Mouse (Mus musculus) intestine, embryonic 14.5 days (tissue): Measurements from ENCODE around the gene Cytl1. TPM values are rescaled to one million over a fixed set of nuclear protein-coding genes. Genes with fewer than 3 reads are reported as not detected.

Experiments
- ATAC-seq: fragments of 200-750 bp; cut with Nextera tagmentation; replicated peaks from 2 replicates; pipeline ENCODE4 v1.8.0; 2017; ENCODE audit warnings: low read depth, moderate number of reproducible peaks, moderate TSS enrichment, moderate library complexity; ENCODE audit not compliant: low FRiP score, low TSS enrichment
- DNase-seq: peaks from one replicate; pipeline ENCODE4 v3.0.0-alpha.2; 2018; ENCODE audit warnings: low spot score
- H3K27ac ChIP-seq: fragments of 300-500 bp; sonication (generic); 2 replicates; pipeline ENCODE4 v1.5.1; 2014; ENCODE audit warnings: low read depth, mild to moderate bottlenecking, control low read depth
- H3K27me3 ChIP-seq: fragments of 300-500 bp; sonication (generic); replicated peaks from 2 replicates; pipeline ENCODE4 v1.6.1; 2014; ENCODE audit warnings: low read length, control low read depth; ENCODE audit not compliant: control insufficient read depth, insufficient read depth
- H3K36me3 ChIP-seq: fragments of 300-500 bp; sonication (generic); 2 replicates; pipeline ENCODE4 v1.6.1; 2014; ENCODE audit warnings: low read length, control low read depth; ENCODE audit not compliant: control insufficient read depth, insufficient read depth
- H3K4me1 ChIP-seq: fragments of 300-500 bp; sonication (generic); replicated peaks from 2 replicates; pipeline ENCODE4 v1.6.1; 2014; ENCODE audit warnings: low read length, control low read depth, mixed read lengths; ENCODE audit not compliant: control insufficient read depth, insufficient read depth
- H3K4me2 ChIP-seq: fragments of 300-500 bp; sonication (generic); 2 replicates; pipeline ENCODE4 v1.6.1; 2014; ENCODE audit warnings: low read length
- H3K4me3 ChIP-seq: fragments of 300-500 bp; sonication (generic); 2 replicates; pipeline ENCODE4 v1.5.1; 2014; ENCODE audit warnings: low read depth, low read length, control low read depth, mixed read lengths
- H3K9ac ChIP-seq: fragments of 300-500 bp; sonication (generic); 2 replicates; pipeline ENCODE4 v1.6.1; 2014; ENCODE audit warnings: mild to moderate bottlenecking, low read length
- H3K9me3 ChIP-seq: fragments of 300-500 bp; sonication (generic); 2 replicates; pipeline ENCODE4 v1.6.1; 2016; ENCODE audit warnings: low read length, control low read depth; ENCODE audit not compliant: control insufficient read depth
- WGBS: fragments of 180-500 bp; shearing (Covaris S2); extraction: QIAGEN DNeasy Blood & Tissue Kit; methylation state at CpG from one replicate; pipeline ENCODE4 v1.1.7; 2014; 5-methylcytosine and 5-hydroxymethylcytosine counted together
- polyA plus RNA-seq: library from polyadenylated mRNA; unstranded; fragments of >200 nt; fragmentation: Nextera tagmentation; extraction: Ambion mirVana; gene quantifications from 2 replicates; pipeline ENCODE4 v1.2.1, GENCODE M21; 2014

The Cytl1 gene
- polyA plus RNA-seq, 1 experiment from 2014 or later, result 1.1 TPM

GRCm38 (mm10) chr5:37775681-37776080 is 40.4 kb downstream of the Cytl1 start:
- no peak overlapping the region for H3K4me2 ChIP-seq
- H3K27me3 ChIP-seq, result no peaks in the 10 kb centered on the region
- H3K4me1 ChIP-seq, result no peaks in the 10 kb centered on the region
- ATAC-seq (no peak), DNase-seq (no peak)
- no peak overlapping the region for H3K27ac ChIP-seq
- no peak overlapping the region for H3K4me3 ChIP-seq
- H3K36me3 ChIP-seq, result no peaks in the 10 kb centered on the region
- H3K9me3 ChIP-seq, result no peaks in the 10 kb centered on the region
- WGBS, result 41% methylated on average over 5 of the region's 5 CpGs
- no peak overlapping the region for H3K9ac ChIP-seq

- H3K36me3 ChIP-seq, result no peaks in the 10 kb centered on the region
- H3K4me1 ChIP-seq, result no peaks in the 10 kb centered on the region
- no peak overlapping the region for H3K4me2 ChIP-seq
- H3K27ac ChIP-seq, result no peak overlapping the region
- no peak overlapping the region for H3K4me3 ChIP-seq
- no peaks in the 10 kb centered on the region for H3K9me3 ChIP-seq
- 66% methylated on average over 8 of the region's 8 CpGs for WGBS
- DNase-seq (no peak), ATAC-seq (no peak)
- H3K27me3 ChIP-seq, result no peaks in the 10 kb centered on the region
- H3K9ac ChIP-seq, result no peak overlapping the region
Measured at GRCm38 (mm10) chr5:37783306-37783705, 48.0 kb downstream of the Cytl1 start.

GRCm38 (mm10) chr5:37784847-37785391 is 49.6 kb downstream of the Cytl1 start:
- ATAC-seq (no peak), DNase-seq (no peak)
- Histone ChIP-seq H3K27me3 (no peaks in the 10 kb centered on the region), H3K9ac (no peak overlapping the region), H3K4me2 (no peak overlapping the region), H3K27ac (no peak overlapping the region), H3K9me3 (no peaks in the 10 kb centered on the region), H3K4me1 (no peaks in the 10 kb centered on the region), H3K36me3 (no peaks in the 10 kb centered on the region), H3K4me3 (no peak overlapping the region)
- whole genome bisulfite sequencing, result 73% methylated on average over 9 of the region's 9 CpGs

Other genes starting within 250 kb of the Cytl1 start
- 0.19 and 0.51 TPM in 2 replicates for gene Stk32b, start 18.3 kb upstream of the Cytl1 start, polyA plus RNA-seq
- gene Msx1, start 89.1 kb downstream of the Cytl1 start, polyA plus RNA-seq, result 2.8 and 3.1 TPM in 2 replicates